Mouse (Mus musculus): Measurements from ENCODE around the gene Rpn1.
A peak's percentile ranks its signal among the peaks of the same experiment; 100 is the strongest.

The Rpn1 gene

DNA sequence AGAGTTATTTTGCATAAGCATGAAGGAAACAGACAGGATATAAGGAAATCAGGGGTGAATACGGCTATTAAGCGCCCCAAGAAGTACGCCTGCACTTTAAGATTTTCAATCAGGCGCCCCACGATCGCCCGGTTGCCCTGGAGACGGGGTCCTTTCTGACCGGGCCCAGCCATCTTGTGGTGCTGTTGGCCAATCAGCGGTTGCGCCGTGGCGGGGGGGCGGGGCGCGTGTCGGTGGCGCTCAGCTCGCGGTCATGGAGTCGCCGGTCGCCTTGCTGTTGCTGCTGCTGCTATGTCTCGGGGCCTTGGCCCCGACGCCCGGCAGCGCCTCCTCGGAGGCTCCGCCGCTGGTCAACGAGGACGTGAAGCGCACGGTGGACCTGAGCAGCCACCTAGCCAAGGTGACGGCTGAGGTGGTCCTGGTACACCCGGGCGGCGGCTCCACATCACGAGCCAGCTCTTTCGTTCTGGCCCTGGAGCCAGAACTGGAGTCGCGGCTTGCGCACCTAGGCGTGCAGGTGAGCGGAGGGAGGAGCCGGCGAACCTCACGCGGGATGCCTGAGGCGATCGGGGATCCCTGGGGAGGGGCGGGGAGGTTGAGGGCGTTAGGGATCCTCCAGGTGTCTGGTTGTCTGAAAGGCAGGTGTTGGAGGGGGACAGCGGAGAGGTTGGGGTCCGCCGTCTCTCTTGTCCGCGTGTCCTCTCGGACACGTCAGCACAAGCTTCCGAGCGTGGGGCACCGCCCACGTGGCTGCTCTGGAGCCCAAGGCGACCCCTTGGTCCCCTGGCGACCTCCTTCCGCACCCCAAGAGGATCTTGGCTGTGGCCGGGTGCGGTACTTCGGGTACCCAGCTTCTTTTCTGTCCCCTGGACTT is at the start of gene Rpn1:
Gene Rpn1, plus strand, starts transcription at position 205 of the 874 bp plus-strand sequence.
- DNase-seq, result peak; percentile 96 to 99

DNA sequence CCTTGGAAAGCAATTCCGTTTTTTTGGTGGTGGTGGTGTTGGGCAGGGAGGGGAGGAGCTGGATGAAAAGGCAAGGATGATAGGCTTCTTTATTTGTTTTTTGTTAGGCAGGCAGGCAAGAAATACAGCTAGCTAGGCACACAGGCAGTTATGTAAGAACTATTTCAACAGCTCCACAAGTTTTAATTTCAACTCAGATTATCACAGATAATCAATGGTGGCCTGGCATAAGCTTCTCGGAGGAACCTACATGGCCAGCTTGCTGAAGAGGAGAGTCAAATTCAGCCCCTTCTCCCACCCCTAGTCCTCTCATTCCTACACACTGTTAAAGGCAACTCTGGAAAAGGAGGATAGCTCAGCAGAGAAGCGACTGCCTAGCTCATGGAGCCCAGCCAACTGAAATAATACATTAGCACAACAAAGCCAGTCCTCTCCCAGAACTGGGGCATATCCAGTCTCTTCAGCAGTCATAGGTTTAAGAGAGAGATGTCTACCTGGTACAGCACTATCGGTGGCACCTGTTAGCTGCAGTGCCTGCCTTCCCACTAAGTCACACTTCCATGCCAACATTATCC is 46.7 kb upstream of the Rpn1 start:
- DNase-seq, result no peak

DNA sequence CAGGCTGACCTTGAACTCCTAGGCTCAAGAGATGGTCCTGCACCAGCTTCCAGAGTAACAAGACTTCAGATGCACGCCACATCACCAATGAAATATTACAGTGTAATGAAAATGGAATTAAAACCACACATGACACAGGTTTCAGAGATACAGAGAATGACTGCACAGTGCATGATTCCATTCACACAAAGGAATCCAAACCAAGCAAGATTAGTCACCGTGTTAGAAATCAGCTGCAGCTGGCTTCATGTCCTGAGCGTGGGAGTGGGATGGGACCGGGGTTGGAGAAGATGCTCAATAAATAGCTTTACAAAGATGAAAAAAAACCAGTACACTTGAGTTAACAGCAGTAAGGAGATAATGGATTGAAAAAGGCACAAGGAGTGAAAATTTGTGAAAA is 44.9 kb upstream of the Rpn1 start:
- DNase-seq, result no peak

DNA sequence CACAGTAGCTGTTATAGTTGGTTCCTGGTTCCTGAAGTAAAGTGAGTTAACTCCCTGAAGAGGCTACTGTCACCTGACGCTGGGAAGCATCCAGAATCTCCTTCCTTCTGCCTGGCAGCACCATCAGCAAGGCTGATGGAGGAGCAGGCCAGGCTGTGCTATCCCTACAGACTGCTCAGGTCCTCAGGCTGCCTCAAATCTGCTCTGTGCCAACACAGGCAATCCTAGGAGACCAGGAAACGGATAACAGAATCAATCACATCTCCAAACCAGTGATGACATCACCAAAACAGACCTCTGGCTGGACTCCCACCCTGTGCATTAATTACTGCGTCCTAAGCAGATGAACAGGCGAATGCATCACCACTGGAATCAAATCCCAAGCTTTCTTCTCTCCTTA is 43.1 kb upstream of the Rpn1 start:
- no peak for DNase-seq

DNA sequence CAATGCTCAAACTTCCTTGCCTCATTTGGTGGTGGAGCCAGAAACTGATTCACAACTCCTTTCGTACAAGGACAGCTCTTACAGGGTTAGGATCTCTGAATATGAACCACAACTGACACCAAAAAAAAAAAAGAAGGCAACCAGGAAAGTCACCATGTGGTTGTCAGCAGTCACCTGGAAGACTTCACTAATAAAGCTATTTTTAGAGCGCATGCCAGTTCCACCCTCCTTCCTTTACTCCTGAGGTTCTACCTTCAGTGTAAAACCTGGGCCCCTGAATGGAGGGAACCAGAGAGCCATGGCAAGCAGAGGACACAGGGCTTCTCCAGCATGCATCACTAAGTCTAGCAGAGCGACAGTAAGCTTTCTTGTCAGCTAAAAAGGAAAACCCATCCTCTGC is 41.9 kb upstream of the Rpn1 start:
- DNase-seq, result no peak

DNA sequence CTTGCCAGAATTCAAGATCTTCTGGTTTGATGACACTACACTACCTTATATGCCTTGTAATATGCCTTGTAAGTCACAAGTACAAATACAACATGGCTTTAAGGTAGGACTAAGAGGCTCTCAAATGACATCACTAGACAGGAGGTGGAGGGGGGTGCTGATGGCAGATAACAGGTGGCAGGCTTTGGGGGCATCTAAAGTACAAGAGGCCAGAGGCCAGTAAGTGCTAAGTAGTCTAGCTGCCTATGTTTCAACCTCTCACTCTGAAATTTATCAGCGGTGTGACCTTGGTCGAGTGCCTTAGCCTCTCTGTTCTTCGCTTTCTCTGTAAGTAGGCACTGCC is 40.1 kb upstream of the Rpn1 start:
- no peak for DNase-seq

DNA sequence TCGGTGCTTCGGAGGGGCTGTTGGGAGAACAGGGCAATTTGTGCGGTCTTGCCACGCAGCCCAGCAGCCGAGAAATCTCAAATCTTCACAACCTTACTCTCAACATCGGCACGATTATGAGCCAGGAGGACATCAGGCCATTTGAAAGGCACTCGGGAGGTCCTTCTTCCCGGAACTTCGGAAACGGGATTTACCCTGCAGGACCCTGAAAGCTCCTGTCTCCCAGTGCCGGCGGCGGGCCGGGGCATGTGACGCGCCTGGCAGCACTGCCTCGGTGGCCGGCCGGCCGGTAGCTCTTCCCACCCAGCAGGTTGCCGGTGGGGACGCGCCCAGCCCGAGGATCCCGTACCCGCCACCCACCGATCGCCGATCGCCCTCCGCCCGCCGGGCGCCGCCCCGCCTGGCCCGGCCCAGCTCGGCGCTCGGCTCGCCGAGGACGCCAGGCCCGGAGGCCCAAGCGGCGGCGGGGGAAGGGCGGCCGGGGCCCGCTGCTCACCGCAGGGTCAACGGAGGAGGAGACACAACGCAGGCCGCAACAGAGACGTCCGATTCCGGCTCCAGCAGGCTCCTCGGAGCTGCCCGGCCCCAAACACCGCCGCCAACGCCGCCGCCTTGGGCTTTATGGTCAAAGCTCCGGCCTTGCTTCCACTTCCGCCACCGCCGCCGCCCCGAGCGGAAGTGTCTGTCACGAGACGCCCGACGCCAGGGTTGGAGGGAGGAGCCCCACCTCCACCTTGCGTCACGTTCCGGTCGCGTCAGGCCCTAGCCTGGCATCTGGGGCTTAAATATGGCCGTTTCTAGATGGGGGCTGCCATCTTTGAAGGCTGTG is 39.5 kb upstream of the Rpn1 start, which contains the start of gene Rab7:
Gene Rab7, minus strand, starts transcription at position 694 of the 829 bp plus-strand sequence.
- DNase-seq, result peak; percentile 91 to 94

DNA sequence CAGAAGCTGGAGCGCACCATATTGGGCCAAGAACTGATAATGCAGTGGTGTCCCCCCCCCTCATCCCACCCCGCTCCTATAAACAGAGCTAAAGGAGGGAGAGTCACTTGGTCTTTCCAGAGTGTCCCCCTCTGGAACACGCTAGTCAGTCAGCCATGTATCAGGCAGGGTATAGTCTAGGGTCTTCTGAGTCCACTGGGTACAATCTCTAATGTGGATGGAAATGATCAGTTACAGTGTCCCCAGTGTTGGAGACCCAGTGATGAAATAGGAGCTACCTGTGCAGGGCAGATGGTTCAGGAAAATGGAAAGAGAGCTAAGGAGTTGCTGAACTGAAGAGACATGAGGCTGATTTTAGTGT is 38.9 kb upstream of the Rpn1 start:
- no peak for DNase-seq

DNA sequence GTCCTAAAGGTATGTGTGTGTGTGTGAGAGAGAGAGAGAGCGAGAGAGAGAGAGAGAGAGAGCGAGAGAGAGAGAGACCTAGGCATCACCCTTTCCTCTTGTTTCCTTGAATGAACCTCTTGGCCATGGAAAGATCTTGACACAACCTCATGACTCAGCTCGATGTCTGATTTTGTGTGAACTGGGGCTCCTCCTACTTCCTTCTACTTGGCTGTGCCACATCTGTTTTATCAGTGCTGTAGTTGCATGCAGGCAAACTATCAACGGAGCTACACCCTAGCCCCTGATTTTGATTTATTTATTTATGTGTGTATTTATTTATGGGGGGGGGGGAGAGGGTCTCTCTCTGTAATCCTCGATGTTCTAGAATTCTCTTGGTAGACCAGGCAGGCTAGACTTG is 36.4 kb upstream of the Rpn1 start:
- DNase-seq, result no peak

DNA sequence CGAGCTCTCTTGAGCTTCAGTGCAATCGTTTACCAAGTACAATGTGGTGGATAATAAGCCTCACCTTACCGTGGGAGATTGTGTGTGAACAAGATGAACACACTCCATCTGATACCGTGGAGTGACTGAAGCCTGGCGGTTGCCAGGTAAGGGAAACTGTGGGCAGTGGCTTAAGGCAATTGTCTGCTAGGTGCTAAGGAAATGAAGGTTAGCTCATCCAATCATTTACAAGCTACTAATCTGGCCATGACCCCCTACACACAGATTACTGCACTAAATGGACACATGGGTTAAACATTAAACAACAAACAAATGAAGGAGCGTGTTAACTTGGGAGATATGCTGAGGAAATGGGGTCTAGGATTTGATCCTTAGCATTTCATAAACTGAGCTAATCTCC is 35.3 kb upstream of the Rpn1 start:
- DNase-seq, result no peak

DNA sequence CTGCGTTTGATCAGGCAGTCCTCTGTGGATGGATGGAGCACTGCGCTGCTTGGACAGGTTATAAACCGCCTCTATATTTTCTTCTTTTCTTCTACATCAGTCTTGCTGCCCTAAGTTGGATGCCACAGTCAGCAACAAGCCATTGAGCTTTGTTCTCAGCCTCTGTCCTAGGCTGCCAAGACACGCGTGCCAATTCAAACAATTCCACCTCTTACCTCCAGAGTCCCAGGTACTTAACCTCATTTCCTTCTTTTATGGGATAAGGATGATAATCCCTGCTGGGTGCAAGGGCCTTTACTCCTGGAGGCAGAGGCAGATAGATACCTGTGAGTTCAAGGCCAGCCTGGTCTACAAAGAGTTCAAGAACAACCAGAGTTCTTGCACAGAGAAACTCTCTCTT is 33.1 kb upstream of the Rpn1 start:
- no peak for DNase-seq

DNA sequence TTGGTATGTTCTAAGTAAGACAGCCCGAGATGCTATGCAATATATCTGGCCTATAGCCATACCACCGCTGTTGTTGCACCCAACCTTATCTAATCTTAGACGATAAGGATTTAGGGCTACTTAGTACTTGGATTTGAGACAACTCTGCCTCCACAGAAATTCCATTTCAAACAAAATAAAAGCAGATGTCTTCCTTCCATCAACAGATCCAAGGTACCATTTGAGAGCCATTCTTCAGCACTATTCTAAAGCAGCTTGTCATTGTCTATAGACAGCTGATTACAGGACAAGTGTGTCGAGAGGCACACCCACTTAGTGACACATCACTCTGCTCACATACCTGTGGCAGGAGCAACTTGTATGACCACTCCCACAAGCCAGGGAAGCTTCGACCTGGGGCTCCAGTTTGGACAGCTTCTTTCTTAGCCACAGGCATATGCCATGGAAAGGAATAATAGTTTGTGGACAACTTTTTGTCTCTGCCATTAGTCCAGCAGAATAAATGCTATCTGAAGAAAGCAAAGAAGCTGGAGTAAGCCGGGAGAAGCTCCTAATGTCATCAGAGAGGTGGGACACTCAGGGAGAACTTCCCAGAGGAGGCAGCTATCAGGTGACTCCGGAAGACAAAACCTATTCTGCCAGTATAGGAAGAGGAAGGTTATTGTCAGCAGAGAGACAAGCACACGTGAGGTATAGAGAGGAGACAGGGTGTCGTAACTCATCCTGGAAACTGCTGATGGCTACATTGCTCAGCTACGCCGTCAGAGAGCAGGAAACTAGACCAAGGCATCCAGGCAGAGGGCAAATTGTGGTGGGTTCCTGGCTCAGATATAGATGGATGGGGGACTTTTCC is 30.8 kb upstream of the Rpn1 start:
- no peak for DNase-seq

DNA sequence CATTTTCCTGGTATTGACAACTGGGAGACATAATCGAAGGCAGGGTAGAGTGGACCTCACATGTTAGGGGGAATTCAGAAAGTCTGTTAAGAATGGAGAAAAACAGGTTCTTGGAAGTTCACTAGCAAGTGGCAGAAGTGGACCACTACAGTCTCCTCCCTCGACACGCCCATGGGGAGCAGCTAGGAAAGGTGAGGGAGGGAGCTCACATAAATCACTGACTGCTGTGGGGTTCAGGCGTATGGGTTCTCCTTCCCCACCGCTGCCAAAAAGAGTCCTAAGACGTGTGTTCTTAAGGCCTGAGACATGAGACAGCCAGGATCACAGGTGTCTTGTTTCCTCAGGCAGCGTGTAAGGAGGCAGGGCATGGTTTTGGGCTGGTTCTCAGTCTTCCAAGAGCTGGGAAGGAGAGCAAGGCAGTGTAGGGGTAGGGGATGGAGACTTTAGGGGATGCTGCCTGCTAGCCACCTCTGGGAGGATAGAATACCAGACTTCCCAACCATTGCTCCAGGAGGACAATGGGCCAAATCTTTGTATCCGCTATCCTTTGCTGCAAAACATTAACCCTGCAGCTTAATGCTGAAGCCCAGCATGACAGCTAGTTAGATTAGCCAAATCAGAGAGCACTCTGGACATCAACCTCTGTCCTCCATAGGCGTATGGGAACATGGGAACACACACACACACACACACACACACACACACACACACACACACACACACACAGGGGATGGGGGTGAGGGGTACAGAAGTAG is 30.0 kb upstream of the Rpn1 start:
- no peak for DNase-seq

DNA sequence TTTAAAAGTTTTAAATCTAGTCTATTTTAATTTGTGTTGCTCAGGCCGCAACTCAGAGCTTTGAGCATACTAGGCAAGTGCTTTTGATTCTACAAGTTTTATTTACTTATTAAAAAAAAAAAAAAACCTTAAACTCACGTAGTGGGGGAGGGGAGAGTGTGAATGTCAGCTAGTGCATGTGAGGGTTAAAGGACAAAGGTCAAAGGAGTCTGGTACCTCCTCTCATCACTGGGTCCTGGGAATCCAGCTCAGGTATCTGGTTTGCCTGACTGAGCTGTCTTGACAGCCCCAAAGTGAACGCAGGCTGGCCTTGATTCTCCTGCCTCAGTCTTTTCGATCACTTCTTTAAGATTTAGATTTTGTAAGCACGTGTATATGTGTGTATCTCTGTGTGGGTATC is 28.6 kb upstream of the Rpn1 start:
- DNase-seq, result no peak

DNA sequence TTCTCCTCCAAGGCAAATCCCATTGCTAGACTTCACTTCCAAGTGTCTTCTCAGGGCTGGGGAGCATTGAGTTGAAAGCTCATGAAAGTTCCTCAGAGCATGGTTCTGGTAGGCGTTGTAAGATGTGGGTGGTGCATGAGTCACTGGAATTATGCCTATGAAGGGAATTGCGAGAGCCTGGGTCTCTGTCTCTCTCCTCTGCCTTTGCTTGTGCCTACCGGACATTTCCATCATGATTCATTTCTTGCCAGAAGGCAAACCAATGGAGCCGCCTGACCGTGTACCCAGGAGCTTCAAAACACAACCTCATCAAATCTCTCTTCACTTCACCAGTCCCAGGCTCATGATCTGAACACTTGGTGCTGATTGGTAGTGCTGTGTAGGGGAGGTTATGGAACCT is 27.4 kb upstream of the Rpn1 start:
- DNase-seq, result no peak

DNA sequence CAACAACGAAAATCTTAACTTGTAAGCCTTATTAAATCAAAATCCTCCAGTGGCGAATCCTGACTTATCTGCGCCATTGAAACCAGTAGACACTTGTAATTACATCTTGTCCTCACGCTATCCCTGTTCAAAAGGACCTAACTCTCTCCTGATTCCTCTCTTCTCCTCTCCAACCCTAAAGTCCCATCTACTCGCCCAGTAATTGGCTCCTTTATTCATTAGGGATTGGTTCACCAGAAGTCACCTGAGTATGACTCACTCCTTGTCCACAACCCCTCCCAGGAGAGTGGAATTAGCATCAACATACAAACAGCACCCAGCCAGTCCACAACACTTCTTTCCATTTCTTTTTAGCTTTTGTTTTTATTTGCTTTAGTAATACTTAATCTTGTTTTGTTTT is 24.4 kb upstream of the Rpn1 start:
- no peak for DNase-seq

DNA sequence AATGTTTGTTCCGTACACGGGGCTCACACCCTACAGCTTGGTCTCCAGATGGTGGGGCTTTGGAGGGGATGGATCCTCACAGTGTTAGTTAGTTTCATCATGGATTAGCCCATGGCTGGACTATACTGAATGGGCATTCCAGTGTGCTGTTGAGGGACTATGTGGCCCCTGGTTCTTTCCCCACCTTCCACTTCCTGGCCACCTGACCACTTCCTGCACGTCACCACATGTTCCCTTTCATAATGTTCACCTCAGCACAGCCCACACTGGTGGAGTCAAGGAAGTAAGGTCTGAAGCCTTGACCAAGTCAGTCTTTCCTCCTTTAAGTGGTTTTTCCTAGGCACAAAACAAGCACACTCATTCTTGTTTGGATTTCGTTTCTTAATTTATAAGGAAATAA is 23.7 kb upstream of the Rpn1 start:
- no peak for DNase-seq

DNA sequence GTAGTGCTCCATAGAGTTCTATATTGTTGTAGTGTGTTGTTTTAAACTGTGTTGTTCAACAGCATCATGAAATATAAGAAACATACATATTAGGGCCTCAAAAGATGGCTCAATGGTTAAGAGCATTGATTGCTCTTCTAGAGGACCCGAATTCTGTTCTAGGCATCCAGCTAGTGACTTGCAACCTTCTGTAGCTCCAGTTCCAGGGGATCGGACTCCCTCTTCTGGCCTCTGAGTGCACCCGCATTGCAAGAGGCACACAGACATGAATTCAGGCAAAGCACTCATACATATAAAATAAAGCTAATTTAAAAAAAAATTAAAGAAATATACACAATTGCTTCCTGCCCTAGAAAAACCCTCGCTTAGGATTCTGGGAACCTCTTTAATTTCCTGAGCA is 22.9 kb upstream of the Rpn1 start:
- DNase-seq, result no peak

DNA sequence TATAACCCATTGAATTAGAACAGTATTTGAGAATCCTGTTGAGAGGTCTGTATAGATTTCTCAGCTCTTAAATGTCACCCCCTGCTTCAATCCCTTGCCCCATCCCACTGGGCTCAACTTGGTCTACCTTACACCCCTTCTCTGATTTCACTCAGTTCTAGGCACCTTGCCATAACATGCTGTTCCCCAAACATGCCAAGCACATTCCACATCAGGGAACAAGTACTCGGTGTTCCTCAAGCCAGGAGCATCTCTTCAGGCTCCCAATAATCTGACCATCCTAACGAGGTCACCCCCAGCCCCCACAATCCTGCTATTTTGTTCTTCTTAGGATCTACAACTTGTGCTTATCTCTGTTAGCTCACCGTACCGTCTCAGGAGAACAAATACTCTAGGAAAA is 21.9 kb upstream of the Rpn1 start:
- no peak for DNase-seq

DNA sequence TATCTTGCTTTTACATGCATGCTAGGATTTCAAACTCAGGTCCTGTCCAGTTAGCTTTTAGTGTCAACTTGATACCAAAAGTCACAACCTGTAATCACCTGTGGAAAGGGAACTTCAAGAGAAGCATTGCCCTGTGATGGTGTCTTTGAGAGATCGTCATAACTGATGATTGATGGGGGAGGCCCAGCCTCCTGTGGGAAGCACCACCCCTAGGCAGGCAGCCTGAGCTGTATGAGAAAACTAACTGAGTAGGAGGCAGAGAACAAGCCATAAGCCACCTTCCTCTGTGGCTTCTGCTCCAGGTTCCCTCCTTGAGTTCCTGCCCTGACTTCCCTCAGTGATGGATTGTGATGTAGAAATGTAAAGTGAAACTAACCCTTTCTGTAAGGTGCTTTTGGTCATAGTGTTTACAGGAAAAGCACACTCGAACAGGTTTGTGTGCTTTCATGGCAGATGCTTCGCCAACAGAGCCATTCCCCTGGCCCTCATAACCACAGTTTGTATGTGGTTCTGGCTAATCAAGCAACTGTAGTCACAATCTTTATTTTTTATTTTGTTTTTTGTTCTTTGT is 20.1 kb upstream of the Rpn1 start:
- DNase-seq, result no peak

DNA sequence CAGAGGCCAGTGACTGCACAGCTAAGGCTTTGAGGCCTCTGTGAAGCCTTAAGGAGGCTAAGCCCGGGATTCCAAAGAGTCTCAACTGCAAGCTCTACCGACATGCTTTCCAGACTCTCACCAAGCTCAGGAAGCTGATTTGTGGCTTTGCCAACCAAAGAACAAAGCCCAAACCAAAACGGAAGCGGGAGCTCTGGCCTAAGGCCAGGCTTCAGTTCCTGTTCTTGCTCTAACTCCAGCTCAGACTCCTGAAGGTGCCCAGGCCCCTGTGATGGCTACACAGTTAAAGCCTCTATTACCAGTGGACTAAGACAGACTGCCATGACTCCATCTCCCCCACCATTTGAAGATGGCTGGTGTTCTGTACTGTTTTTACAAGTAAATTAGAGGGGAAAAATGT is 19.2 kb upstream of the Rpn1 start:
- DNase-seq, result peak; percentile 13 to 34

DNA sequence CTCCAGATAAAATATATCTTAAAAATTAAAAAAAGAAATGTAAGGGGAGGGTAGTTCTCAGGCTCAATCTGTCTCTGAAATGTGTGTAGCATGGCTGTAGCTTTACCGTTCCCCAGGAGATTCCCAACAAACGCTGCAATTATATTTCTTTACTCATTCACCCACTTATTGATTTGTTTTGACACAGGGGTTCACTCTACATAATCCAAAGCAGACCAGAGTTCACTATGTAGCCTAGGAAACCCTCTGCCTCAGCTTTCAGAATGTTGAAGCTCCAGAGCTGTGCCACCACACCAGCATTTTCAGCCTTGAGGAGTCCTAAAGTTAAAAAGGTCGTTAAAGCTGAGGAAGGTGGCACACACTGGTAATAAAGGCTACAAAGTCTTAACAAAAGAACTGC is 18.3 kb upstream of the Rpn1 start:
- no peak for DNase-seq

Measured in spleen, adult 18-20 months (tissue).